Mouse (Mus musculus) small intestine, adult 2 months (tissue): ENCODE results near the gene 6430571L13Rik. TPM values are rescaled to one million over a fixed set of nuclear protein-coding genes. Genes with fewer than 3 reads are reported as not detected.
A peak's percentile ranks its signal among the peaks of the same experiment; 100 is the strongest.
"Not testable (repeated sequence)": the region's sequence is repeated elsewhere in the genome, so short reads cannot be mapped to it uniquely, and the experiment has no call there.

ENCODE experiments used
- H3K27ac ChIP-seq: fragments of 200-500 bp; 2 replicates; pipeline ENCODE4 v1.5.1; 2012; ENCODE audit warnings: low read depth, low read length, control low read depth, inconsistent platforms; ENCODE audit not compliant: insufficient read depth
- H3K27me3 ChIP-seq: fragments of 200-500 bp; 2 replicates; pipeline ENCODE4 v1.6.1; 2012; ENCODE audit warnings: mild to moderate bottlenecking, moderate library complexity, low read length, inconsistent platforms; ENCODE audit not compliant: control insufficient read depth, insufficient read depth
- H3K36me3 ChIP-seq: fragments of 200-500 bp; 2 replicates; pipeline ENCODE4 v1.6.1; 2012; ENCODE audit warnings: mild to moderate bottlenecking, low read length, control low read depth, inconsistent platforms; ENCODE audit not compliant: control insufficient read depth, insufficient read depth
- H3K4me1 ChIP-seq: fragments of 200-500 bp; 2 replicates; pipeline ENCODE4 v1.6.1; 2012; ENCODE audit warnings: low read length, inconsistent platforms, mixed read lengths; ENCODE audit not compliant: control insufficient read depth, insufficient read depth, insufficient read length
- H3K4me3 ChIP-seq: fragments of 200-500 bp; 2 replicates; pipeline ENCODE4 v1.5.1; 2012; ENCODE audit warnings: low read depth, mild to moderate bottlenecking, control low read depth, inconsistent platforms, low read length, moderate library complexity
- CTCF ChIP-seq: fragments of 200-500 bp; IDR thresholded peaks from 2 replicates; pipeline ENCODE4 v1.5.1; 2012; ENCODE audit warnings: low read depth, mild to moderate bottlenecking, control low read depth, inconsistent platforms, low read length, moderate library complexity, mixed read lengths; ENCODE audit not compliant: insufficient replicate concordance, insufficient read length; ENCODE audit errors: extremely low read depth
- POLR2A ChIP-seq: fragments of 200-500 bp; IDR thresholded peaks from 2 replicates; pipeline ENCODE4 v1.6.1; 2012; ENCODE audit warnings: low read depth, mild to moderate bottlenecking, control low read depth, inconsistent platforms, low read length, moderate library complexity
- WGBS: fragments of 180-500 bp; shearing (Covaris S2); methylation state at CpG from one replicate; pipeline ENCODE4 v1.1.7; 2018; 5-methylcytosine and 5-hydroxymethylcytosine counted together
- polyA plus RNA-seq: library from polyadenylated mRNA; depleted of rRNA; stranded (reverse); fragments of >200 nt; gene quantifications from 2 replicates; pipeline ENCODE4 v1.2.3, GENCODE M21; 2012

The 6430571L13Rik gene
- polyA plus RNA-seq, 1 experiment = 0.25 TPM

DNA sequence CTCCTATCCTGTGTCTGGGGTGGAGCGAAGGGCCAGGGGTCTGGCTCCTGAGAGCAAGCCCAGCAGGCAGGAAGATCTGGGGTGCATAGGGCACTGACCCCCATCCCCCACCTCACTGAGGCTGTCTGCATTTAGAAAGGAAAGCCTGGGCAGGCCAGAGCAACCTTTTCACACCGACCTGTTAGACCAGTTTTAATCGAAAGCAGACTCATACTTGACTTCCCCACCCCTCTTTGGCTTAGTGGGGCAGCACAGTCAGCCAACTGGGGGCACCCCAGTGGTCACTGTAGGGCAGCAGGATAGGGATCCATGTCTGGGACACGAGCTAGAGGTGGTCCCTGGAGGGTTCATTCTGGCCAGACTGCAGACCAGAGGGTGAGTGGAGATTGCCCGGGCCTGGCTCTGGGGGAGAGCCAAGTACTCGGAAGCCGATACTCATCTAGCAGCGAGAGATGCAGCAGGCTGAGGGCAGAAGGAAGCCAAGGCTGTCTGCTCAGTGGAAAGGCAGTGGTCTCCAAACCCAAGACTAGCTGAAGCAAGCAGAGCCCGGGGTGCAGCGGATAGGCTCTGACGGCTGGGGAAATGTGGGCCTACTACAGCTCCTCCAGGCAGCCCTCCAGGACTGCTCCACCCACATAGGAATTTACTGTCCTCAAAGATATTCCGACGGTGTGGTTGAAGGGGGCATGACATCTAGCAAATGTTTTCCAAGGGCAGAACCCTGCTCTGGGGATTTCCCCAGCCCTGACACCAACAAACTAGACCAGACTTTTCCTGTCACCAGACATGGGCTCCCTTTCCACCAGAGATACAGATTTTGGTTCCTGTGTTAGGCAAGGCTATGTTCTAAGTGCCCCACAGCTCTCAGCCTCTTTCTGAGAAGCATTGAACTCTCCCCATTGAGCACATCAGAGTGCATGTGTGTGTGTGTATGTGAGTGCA lies 34.5 kb upstream of the 6430571L13Rik start:
- 27% methylated on average over 13 of the region's 13 CpGs for WGBS
- Histone ChIP-seq H3K27ac (no peak overlapping the region), H3K4me3 (no peak overlapping the region), H3K27me3 (no peaks in the 10 kb centered on the region), H3K36me3 (peaks cover 14% of the 10 kb centered on the region), H3K4me1 (peaks cover 35% of the 10 kb centered on the region)
- TF ChIP-seq CTCF = no peak
- TF ChIP-seq POLR2A = no peak

DNA sequence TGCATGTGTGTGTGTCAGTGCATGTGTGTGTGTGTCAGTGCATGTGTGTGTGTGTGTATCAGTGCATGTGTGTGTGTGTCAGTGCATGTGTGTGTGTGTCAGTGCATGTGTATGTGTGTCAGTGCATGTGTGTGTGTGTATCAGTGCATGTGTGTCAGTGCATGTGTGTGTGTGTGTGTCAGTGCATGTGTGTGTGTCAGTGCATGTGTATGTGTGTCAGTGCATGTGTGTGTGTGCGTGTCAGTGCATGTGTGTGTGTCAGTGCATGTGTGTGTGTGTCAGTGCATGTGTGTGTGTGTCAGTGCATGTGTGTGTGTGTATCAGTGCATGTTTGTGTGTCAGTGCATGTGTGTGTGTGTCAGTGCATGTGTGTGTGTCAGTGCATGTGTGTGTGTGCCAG lies 33.7 kb upstream of the 6430571L13Rik start:
- not testable (repeated sequence) for H3K36me3 ChIP-seq, H3K27me3 ChIP-seq, H3K4me3 ChIP-seq, H3K27ac ChIP-seq
- peaks cover 35% of the 10 kb centered on the region for H3K4me1 ChIP-seq
- WGBS = 91% methylated on average over 1 of the region's 1 CpGs

DNA sequence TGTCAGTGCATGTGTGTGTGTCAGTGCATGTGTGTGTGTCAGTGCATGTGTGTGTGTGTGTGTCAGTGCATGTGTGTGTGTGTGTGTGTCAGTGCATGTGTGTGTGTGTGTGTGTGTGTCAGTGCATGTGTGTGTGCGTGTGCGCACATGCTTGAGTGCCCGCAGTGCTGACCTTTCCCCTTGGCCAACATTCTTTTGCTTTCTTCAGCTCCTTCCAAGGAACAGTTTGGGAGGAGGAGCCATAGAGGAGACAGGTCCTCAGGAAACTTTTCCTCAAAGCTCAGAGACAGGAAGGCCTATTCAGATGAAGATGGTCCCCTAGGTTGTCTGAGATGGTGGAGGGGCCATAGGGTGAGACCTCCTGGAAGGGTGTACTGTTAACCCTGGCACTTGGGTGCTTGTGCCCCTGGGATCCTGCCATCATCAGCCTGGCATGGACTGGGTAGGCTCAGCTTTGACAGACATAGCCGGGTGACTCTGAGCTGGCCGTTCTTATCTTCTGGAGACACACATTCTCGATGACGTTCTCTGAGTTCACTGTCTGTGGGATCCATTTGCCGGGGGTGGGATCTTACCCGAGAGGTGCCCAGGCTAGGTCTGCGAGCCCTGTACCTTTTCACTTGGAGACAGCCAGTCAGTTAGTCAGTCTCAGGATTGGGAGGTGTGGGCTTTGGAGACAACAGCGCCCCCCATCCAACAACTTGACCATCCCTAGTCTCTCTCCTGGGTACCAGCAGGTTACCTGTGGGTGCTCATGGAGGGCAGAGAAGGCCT lies 33.1 kb upstream of the 6430571L13Rik start:
- Histone ChIP-seq H3K27ac (peak overlapping the region; percentile 6; the same call in 1 of the 2 replicates), H3K36me3 (peaks cover under 1% of the 10 kb centered on the region; the same call in 1 of the 2 replicates), H3K4me1 (peaks cover 39% of the 10 kb centered on the region), H3K4me3 (no peak overlapping the region), H3K27me3 (no peaks in the 10 kb centered on the region)
- TF ChIP-seq POLR2A (no peak), CTCF (no peak)
- WGBS = 31% methylated on average over 11 of the region's 11 CpGs

DNA sequence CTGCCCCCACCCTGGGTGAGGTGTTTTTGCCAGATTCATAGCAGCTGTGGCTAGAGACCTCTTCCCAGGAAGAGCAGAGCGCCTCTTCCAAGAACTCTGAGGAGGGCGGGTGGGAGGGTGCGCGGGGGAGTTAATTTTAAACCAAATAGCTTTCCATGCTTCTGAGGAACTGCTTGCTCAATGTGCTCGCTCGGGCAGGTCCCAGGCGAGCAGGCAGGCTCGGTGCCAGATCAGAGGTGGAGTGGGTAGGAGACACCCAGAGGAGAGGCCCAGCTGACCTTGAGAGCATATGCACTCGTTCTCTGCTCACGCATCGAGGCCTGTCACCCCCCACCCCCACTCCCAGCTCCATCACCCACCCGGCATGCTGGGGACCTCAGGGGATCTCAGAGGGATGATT lies 32.5 kb upstream of the 6430571L13Rik start:
- Histone ChIP-seq H3K27me3 (no peaks in the 10 kb centered on the region), H3K27ac (peak overlapping the region; percentile 6; the same call in 1 of the 2 replicates), H3K36me3 (no peaks in the 10 kb centered on the region), H3K4me3 (no peak overlapping the region), H3K4me1 (peaks cover 45% of the 10 kb centered on the region)
- WGBS = 10% methylated on average over 12 of the region's 12 CpGs
- no peak for TF ChIP-seq POLR2A
- no peak for TF ChIP-seq CTCF

DNA sequence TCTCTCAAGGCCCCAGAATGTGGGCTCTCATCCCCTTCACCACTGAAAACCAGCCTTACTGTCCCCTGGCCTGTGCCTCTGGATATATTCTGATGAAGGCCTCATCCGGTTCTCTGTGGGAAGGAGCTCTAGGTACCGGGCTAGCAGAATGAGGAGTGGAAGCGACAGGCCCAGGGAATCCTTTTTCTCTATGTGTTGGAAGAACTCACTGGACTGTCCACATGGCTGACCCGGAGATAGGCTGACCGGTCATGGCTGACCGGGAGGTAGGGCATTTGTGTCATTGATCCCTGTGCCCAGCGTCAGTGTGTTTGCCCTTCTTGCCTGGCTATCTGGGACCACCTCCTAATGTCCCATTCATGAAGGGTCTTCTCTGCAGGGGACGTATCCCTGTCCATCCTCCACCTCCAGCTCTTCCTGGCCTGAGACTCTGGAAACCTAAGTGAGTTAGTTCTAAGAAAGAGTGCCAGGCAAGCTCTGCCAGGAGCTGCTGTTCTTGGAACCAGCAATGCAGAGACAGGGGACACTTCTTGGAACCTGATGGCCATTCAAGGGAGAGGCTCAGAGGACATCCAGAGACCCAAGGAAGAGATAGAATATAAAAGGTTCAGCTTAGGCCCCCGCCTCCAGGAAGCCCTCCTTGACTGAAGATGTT lies 31.9 kb upstream of the 6430571L13Rik start:
- Histone ChIP-seq H3K27ac (no peak overlapping the region), H3K27me3 (no peaks in the 10 kb centered on the region), H3K4me3 (no peak overlapping the region), H3K4me1 (peaks cover 50% of the 10 kb centered on the region), H3K36me3 (no peaks in the 10 kb centered on the region)
- no peak for TF ChIP-seq CTCF
- TF ChIP-seq POLR2A = no peak
- 81% methylated on average over 9 of the region's 9 CpGs for WGBS

DNA sequence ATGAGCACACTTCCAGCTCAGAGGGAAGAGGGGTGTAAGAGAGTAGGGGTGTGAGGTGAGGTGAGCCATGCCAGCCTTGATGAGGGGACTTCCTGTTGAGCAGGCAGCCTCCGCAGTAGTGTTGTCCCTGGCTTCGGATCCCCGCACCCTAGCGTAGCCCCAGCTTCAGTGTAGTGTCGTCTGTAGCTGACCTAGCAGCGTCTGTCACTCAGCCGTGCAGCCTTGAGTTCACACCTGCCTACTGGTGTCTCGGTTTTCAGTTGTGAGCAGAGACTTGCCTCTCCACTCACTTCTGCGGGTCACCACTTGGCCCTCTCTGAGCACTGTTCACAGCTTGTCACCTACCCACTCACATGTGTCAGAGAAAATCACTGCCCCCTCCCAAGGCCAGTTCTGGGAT lies 31.2 kb upstream of the 6430571L13Rik start:
- no peak for TF ChIP-seq CTCF
- TF ChIP-seq POLR2A = no peak
- WGBS = 82% methylated on average over 9 of the region's 9 CpGs
- Histone ChIP-seq H3K27me3 (no peaks in the 10 kb centered on the region), H3K4me3 (no peak overlapping the region), H3K27ac (no peak overlapping the region), H3K36me3 (no peaks in the 10 kb centered on the region), H3K4me1 (peaks cover 50% of the 10 kb centered on the region)

DNA sequence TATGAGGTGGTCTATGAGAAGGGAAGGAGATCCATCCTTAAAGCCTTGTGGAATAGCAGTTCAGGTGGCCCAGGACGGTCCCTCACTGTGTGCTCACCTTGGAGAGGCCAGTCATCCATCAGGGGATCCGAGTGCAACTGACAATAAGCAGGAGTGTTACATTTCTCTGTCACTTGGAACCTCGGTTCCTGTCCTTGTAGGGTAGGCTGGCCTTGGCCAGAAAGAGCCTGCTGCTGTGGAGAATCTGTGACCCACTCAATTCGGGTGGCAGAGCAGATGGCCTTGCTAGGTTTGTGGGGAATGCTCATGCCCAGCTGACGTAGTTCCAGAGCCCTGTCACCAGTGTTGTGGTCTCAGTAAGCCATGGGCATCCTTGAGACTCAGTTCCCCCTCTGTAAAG lies 30.8 kb upstream of the 6430571L13Rik start:
- no peak overlapping the region for H3K4me3 ChIP-seq
- 82% methylated on average over 5 of the region's 5 CpGs for WGBS
- no peaks in the 10 kb centered on the region for H3K36me3 ChIP-seq
- TF ChIP-seq POLR2A (no peak), CTCF (no peak)
- peaks cover 50% of the 10 kb centered on the region for H3K4me1 ChIP-seq
- no peaks in the 10 kb centered on the region for H3K27me3 ChIP-seq
- no peak overlapping the region for H3K27ac ChIP-seq
